29 mouse cellular contexts compared by ENCODE assay signal in the genomic region with DNA sequence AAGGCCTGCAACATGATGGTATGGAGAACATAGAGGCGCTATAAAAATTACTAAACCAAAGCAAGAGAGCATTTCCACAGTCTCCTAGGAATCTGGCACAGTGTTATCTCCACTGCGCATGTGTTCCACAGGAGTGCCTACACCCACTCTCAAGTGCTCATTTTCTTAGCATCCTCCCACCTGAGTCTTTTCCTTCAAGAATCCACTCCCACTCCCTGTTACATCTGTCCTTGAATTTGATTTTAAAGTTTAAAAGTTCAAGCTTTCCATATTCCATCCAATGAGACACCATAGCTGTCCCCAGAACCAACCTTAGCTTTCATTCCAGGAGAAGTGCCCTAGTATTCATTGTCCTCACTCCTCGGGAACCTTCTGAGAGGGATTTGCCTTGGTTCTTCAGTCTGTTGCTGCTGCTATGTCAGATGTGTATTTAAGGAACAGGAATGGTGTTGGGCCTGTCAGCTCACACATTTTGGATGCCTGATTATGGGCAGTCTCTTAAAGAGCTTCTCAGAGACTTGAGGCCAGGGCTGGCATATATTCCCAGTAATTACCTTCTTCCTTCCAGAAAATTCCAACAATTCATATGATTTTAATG. TPM values are rescaled to one million over a fixed set of nuclear protein-coding genes. Genes with fewer than 3 reads are reported as not detected.
DNase-seq lines count a peak whose midpoint lies in the region; ATAC-seq and TF ChIP-seq lines count a peak whose summit lies in the region.
"Had no signal": no experiment of that assay in that cellular context is flagged by ENCODE, and none has a peak within 500 bp of the region (broad histone marks: within the 10 kb centered on the region; RNA-seq: fewer than 3 reads in every experiment).

No protein-coding gene starts in this region.

- 83% methylated on average over 3 of the region's 3 CpGs for WGBS in liver, embryonic 11.5 days

- intact Hi-C loops in left cerebral cortex, adult 2 months (cut with DNase I) = no loop called here

- DNase-seq in right cerebral cortex, adult 18-20 months = peak; percentile 81
- DNase-seq in right cerebral cortex, postnatal 14 days = no peak
- DNase-seq in left cerebral cortex, adult 2 months (ENCODE audit: extremely low spot score in 1 of 2, low spot score in 2 of 2) = peak in 1 of 2 experiments; percentile 32
- no peak for DNase-seq in liver, embryonic 11.5 days (ENCODE audit: low spot score)
- DNase-seq in thymus, adult 18-20 months = no peak
- DNase-seq: cerebellum, adult 11-12 months; cerebellum, postnatal 10 days; forebrain, postnatal 0 days; gastrocnemius, postnatal 14 days; heart, adult 18-20 months; heart, postnatal 14 days; kidney, adult 11 months; kidney, postnatal 4 days; liver; lung, postnatal 4 days; retina, postnatal 1 day; spleen, adult 18-20 months; thymus, postnatal 14 days had no signal

- TF ChIP-seq CTCF in left cerebral cortex, adult 2 months (IDR thresholded peaks at IDR 0.05) = no peak

- H3K27ac ChIP-seq in left cerebral cortex, adult 2 months = peak overlapping the region; percentile 57; the same call in 1 of the 2 replicates
- H3K27ac ChIP-seq in liver, embryonic 11.5 days (ENCODE audit: low read depth, low read length) = no peak overlapping the region
- H3K27ac ChIP-seq: heart, embryonic 13.5 days; limb, embryonic 10.5 days; midbrain, embryonic 10.5 days; neural tube, embryonic 13.5 days had no signal

- no peak overlapping the region for H3K4me3 ChIP-seq in left cerebral cortex, adult 2 months
- no peak overlapping the region for H3K4me3 ChIP-seq in liver, embryonic 11.5 days (ENCODE audit: low read depth, low read length)
- H3K4me3 ChIP-seq: heart, embryonic 13.5 days; limb, embryonic 10.5 days; midbrain, embryonic 10.5 days; myocyte; neural tube, embryonic 13.5 days had no signal

- ATAC-seq in megakaryocyte progenitor cell, adult 5-6 weeks (replicated peaks; ENCODE audit: poor library complexity) = peak; percentile 47
- no peak for ATAC-seq in CD4-positive, CD25-positive, alpha-beta regulatory T cell, adult 4 months
- no peak for ATAC-seq in liver, embryonic 11.5 days (replicated peaks; ENCODE audit: low FRiP score)
- ATAC-seq: forebrain, postnatal 0 days; midbrain, embryonic 16.5 days had no signal

- H3K36me3 ChIP-seq in liver, embryonic 11.5 days (ENCODE audit: control insufficient read depth, insufficient read depth, low read length) = no peaks in the 10 kb centered on the region
- H3K36me3 ChIP-seq: heart, embryonic 13.5 days; limb, embryonic 10.5 days; midbrain, embryonic 10.5 days; neural tube, embryonic 13.5 days had no signal

- no peak overlapping the region for H3K4me2 ChIP-seq in liver, embryonic 11.5 days
- H3K4me2 ChIP-seq: heart, embryonic 13.5 days; neural tube, embryonic 13.5 days had no signal

- H3K9me3 ChIP-seq in liver, embryonic 11.5 days (ENCODE audit: control insufficient read depth, low read length) = no peaks in the 10 kb centered on the region
- H3K9me3 ChIP-seq: heart, embryonic 13.5 days; limb, embryonic 10.5 days; midbrain, embryonic 10.5 days; neural tube, embryonic 13.5 days had no signal

- H3K4me1 ChIP-seq in liver, embryonic 11.5 days (replicated peaks; ENCODE audit: control insufficient read depth, insufficient read depth, low read length) = no peaks in the 10 kb centered on the region
- H3K4me1 ChIP-seq: heart, embryonic 13.5 days; limb, embryonic 10.5 days; midbrain, embryonic 10.5 days; neural tube, embryonic 13.5 days had no signal

- no peaks in the 10 kb centered on the region for H3K27me3 ChIP-seq in liver, embryonic 11.5 days (replicated peaks; ENCODE audit: control insufficient read depth, insufficient read depth, low read length)
- H3K27me3 ChIP-seq: heart, embryonic 13.5 days; neural tube, embryonic 13.5 days had no signal

- no peak overlapping the region for H3K9ac ChIP-seq in liver, embryonic 11.5 days (ENCODE audit: low read depth, low read length)
- H3K9ac ChIP-seq: forebrain, postnatal 0 days; heart, embryonic 13.5 days; neural tube, embryonic 13.5 days had no signal

RNA-seq across cellular contexts. Expression of gene Cd163, which starts 24.0 kb away (rescaled TPM):
- total RNA-seq in left cerebral cortex, adult 2 months (2021) = 1 to 10 TPM; 2.7 to 3.6 TPM
- 0.76 and 0.86 TPM in 2 replicates for total RNA-seq in megakaryocyte progenitor cell, adult 5-6 weeks (2015)
- total RNA-seq in megakaryocyte progenitor cell, adult 5-6 weeks (2017) = 2.7 TPM in 2 replicates
- under 1 TPM in 1 of 2 experiments, not detected in 1; 0.16 TPM for polyA plus RNA-seq in CD4-positive, CD25-positive, alpha-beta regulatory T cell, adult 4 months (2017; shearing (Covaris generic))
- polyA plus RNA-seq in liver, embryonic 11.5 days (2014; fragmentation: Nextera tagmentation; extraction: Ambion mirVana) = not detected in 2 replicates
- polyA plus RNA-seq: embryonic facial prominence, embryonic 11.5 days; forebrain, embryonic 11.5 days; hindbrain, embryonic 11.5 days; limb, embryonic 10.5 days; midbrain, embryonic 10.5 days had no signal
